Mouse (Mus musculus) urinary bladder, postnatal 36 days (tissue): ENCODE measurements around the gene Trpm1.
"Not testable (repeated sequence)": the region's sequence is repeated elsewhere in the genome, so short reads cannot be mapped to it uniquely, and the experiment has no call there.

Experiments
- DNase-seq, 2 experiments: peaks; one replicate each; pipeline ENCODE4 v3.0.0; 2022; ENCODE audit warnings: low spot score in 2 of 2, mixed read lengths in 1 of 2

Trpm1 gene

GRCm38 (mm10) chr7:64153535-64153934, at the start of gene Trpm1:
Gene Trpm1 (plus strand): TSS chr7:64153835.
- no peak for DNase-seq

GRCm38 (mm10) chr7:64122131-64122715, 31.4 kb upstream of the Trpm1 start:
- no peak for DNase-seq

- no peak for DNase-seq
Observed at GRCm38 (mm10) chr7:64123721-64124120, 29.9 kb upstream of the Trpm1 start.

- DNase-seq, result not testable (repeated sequence)
Observed at GRCm38 (mm10) chr7:64125994-64126393, 27.6 kb upstream of the Trpm1 start.

GRCm38 (mm10) chr7:64139866-64140265, 13.8 kb upstream of the Trpm1 start:
- DNase-seq, result no peak

- no peak for DNase-seq
Observed at GRCm38 (mm10) chr7:64141301-64142032, 12.2 kb upstream of the Trpm1 start.

- no peak for DNase-seq
Observed at GRCm38 (mm10) chr7:64149337-64149736, 4.3 kb upstream of the Trpm1 start.

GRCm38 (mm10) chr7:64149747-64150146, 3.9 kb upstream of the Trpm1 start:
- DNase-seq, result no peak

- DNase-seq, result no peak
Observed at GRCm38 (mm10) chr7:64150436-64151080, 3.1 kb upstream of the Trpm1 start.

- no peak for DNase-seq
Observed at GRCm38 (mm10) chr7:64155226-64155625, 1.6 kb downstream of the Trpm1 start.

- DNase-seq, result peak; percentile 51 to 82
Observed at GRCm38 (mm10) chr7:64155687-64156086, 2.1 kb downstream of the Trpm1 start.

GRCm38 (mm10) chr7:64156271-64156911, 2.8 kb downstream of the Trpm1 start:
- peak in 1 of 2 experiments; percentile 44 for DNase-seq

GRCm38 (mm10) chr7:64156918-64157690, 3.5 kb downstream of the Trpm1 start:
- no peak for DNase-seq

- no peak for DNase-seq
Observed at GRCm38 (mm10) chr7:64158281-64159055, 4.8 kb downstream of the Trpm1 start.

- DNase-seq, result no peak
Observed at GRCm38 (mm10) chr7:64159056-64159542, 5.5 kb downstream of the Trpm1 start.

- no peak for DNase-seq
Observed at GRCm38 (mm10) chr7:64159612-64160591, 6.3 kb downstream of the Trpm1 start.

- no peak for DNase-seq
Observed at GRCm38 (mm10) chr7:64160737-64161470, 7.3 kb downstream of the Trpm1 start.

- DNase-seq, result no peak
Observed at GRCm38 (mm10) chr7:64161990-64162389, 8.4 kb downstream of the Trpm1 start.

GRCm38 (mm10) chr7:64163086-64163485, 9.5 kb downstream of the Trpm1 start:
- no peak for DNase-seq
